Mouse (Mus musculus): ENCODE measurements at regions not wholly inside any gene's neighbourhood (a gene's known extent, or its start where the extent isn't known, plus 50 kb on each side); places are given as distances from the start of the nearest gene placed in this dataset.

DNA sequence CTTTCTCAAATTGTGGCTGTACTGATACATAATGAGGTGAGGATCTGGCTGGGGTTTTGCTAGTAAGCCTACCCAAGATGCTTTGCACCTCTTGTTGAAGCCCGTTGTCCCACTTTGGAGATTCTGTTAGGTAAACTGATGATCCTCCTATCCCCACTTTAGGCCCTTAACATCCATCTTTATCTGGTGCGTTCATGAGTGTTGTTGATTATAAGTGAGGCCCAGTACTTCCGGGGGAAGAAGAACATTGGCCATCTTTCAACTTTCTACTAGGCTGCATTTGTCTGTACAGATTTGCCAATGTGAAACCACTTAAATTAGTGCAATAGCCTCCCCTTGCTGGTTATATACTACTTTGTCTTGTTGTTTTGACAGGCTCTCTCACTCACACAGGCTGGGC lies 331.3 kb upstream of the Tmc3 start:
- 86% methylated on average over 3 of the region's 3 CpGs for WGBS
- Histone ChIP-seq H3K36me3 (no peaks in the 10 kb centered on the region), H3K27me3 (ENCODE audit: insufficient read depth, poor library complexity, severe bottlenecking) (no peaks in the 10 kb centered on the region), H3K9me3 (no peaks in the 10 kb centered on the region), H3K27ac (no peak overlapping the region), H3K4me3 (no peak overlapping the region), H3K4me1 (no peaks in the 10 kb centered on the region)
- no peak for DNase-seq (ENCODE audit: low spot score)

DNA sequence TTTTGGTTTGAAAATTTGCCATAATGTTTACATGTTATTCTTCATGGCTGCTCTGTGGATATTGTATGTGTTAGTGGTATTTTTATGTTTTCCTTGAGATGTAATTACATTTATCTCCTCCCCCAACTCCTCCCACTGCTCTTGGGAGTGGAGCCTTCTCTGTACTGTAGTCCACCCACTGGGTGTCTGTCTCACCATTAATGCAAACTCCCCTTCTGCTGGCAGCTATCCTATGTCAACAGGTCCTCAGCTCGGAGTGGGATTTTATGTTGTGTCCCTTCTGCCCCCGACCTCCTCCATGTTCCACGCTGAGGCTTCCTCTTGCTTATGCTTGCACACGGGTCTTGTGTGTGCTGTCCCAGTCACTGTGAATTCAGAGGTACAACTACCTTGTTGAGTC lies 330.3 kb upstream of the Tmc3 start:
- Histone ChIP-seq H3K27ac (no peak overlapping the region), H3K27me3 (ENCODE audit: insufficient read depth, poor library complexity, severe bottlenecking) (no peaks in the 10 kb centered on the region), H3K9me3 (no peaks in the 10 kb centered on the region), H3K4me1 (no peaks in the 10 kb centered on the region), H3K4me3 (no peak overlapping the region), H3K36me3 (no peaks in the 10 kb centered on the region)
- WGBS: 80% methylated on average over 4 of the region's 4 CpGs
- no peak for DNase-seq (ENCODE audit: low spot score)

DNA sequence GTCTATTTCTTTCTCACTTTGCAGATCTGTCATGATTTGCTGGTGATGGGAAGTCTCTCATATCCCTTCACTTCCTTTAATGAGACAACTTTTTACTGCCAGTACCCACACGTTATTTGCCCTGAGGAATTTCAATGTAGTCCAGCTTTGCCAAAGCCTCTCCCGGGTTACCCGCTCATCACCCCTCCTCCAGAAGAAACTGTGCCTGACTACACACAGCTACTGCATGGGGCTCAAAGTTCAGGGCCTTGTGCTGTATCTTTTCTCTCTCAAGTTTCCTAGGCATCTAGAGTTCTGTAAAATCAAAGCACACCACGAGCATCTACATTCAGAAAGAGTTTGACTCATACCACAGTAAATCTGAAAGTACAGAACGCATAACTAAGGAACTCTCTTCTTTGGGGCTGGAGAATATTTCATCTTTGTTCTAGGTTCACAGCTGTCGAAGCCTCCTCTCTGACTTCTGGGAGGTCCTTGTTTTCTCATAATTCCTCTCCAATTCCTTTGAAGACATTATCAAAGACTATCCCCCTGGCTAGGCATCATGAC lies 328.4 kb upstream of the Tmc3 start:
- no peak overlapping the region for H3K27ac ChIP-seq
- DNase-seq (ENCODE audit: low spot score): no peak
- H3K4me3 ChIP-seq: no peak overlapping the region
- no peaks in the 10 kb centered on the region for H3K27me3 ChIP-seq (ENCODE audit: insufficient read depth, poor library complexity, severe bottlenecking)
- H3K36me3 ChIP-seq: no peaks in the 10 kb centered on the region
- WGBS: 84% methylated on average over 6 of the region's 6 CpGs
- H3K4me1 ChIP-seq: no peaks in the 10 kb centered on the region
- no peaks in the 10 kb centered on the region for H3K9me3 ChIP-seq

DNA sequence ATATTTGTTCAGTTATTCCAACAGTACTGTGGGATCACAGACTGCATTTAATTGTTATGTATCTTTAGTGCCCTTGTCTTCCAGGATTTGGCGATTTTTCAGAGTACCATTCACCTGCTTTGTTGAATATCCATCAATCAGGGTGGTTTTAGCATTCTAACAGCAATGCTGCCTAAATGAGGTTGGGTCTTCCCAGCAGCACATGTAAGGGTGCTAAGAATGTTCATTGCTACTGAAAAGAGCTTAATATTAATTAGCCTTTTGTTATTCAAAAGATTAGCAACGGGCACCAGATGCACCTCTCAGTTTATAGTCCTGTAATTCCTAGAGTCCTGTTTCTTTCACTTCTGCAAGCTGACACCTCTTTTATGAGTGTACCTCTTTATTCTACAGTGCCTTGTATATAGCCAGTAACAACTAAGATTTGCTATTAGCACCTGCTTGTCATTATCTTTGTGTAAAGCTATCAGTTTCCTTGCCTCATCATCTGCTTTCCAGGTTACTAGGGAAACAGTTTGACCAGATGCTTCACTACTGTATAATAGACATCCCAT lies 326.3 kb upstream of the Tmc3 start:
- Histone ChIP-seq H3K4me1 (no peaks in the 10 kb centered on the region), H3K9me3 (no peaks in the 10 kb centered on the region), H3K36me3 (no peaks in the 10 kb centered on the region), H3K27ac (no peak overlapping the region), H3K4me3 (no peak overlapping the region), H3K27me3 (ENCODE audit: insufficient read depth, poor library complexity, severe bottlenecking) (no peaks in the 10 kb centered on the region)
- DNase-seq (ENCODE audit: low spot score): no peak
- WGBS: 81% methylated on average over 2 of the region's 2 CpGs

DNA sequence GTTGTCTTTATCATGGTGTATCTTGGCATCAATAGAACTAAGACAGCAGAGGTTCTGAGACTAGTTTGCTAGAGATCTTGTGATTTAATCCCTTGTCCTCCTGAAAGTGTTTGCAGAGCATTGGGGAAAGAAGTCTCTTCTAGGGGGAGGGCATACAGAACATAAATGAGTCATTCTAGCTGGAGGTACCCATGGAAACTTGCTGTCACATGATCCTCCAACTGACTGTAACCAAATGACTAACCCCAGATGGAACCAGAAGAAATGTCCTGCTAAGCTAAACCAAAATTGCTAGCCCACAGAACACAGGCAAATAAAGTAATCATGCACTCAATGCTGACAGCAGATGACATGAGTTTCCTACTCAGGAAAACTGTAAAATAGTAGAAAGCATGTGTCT lies 323.2 kb upstream of the Tmc3 start:
- no peaks in the 10 kb centered on the region for H3K36me3 ChIP-seq
- H3K4me3 ChIP-seq: no peak overlapping the region
- H3K4me1 ChIP-seq: no peaks in the 10 kb centered on the region
- H3K27me3 ChIP-seq (ENCODE audit: insufficient read depth, poor library complexity, severe bottlenecking): no peaks in the 10 kb centered on the region
- H3K9me3 ChIP-seq: no peaks in the 10 kb centered on the region
- no peak overlapping the region for H3K27ac ChIP-seq
- DNase-seq (ENCODE audit: low spot score): no peak

DNA sequence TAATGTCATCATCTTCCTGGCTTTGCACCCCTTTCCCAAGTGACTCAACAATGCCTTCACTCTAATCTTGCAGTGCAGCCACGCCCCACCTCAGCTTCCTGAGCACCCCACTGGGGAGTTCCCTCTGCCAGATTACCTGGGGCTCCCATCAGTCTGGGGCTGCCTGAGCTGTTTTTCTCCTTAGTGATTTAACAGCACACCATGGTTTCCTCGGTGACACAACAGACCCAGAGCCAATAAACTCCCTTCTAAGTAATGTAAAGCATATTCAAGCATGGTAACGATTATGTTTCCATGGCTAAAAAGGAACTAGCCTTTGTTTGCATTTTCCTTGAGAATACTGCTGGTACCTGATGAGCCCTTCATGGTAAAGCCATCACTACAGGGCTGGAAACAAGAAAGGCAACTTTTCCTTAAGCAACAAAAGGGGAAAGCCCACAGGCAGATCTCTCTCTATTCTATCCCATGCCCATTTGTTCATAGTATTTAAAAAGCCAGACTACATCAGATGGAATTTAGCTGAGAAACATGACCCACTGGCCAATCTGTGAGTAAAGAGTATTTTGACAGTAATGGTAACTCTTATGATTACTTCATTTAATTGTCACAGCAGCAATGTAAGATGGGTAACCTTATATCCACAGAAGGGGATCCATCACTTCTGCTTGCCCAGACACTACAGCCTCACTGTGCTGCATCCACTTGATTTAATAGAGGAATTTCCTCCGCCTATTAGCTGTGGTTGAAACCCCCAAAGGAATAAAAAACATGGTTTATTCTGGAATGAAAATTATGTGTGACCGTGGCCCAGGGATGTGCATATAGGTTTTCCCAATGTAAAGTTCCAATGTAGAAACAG lies 294.6 kb upstream of the Tmc3 start:
- no peak overlapping the region for H3K4me3 ChIP-seq
- WGBS: 40% methylated on average over 5 of the region's 5 CpGs
- no peaks in the 10 kb centered on the region for H3K9me3 ChIP-seq
- 0 out of 2 replicates have a peak, but pooled peaks cover 2% of the 10 kb centered on the region for H3K4me1 ChIP-seq
- H3K27ac ChIP-seq: no peak overlapping the region
- H3K36me3 ChIP-seq: no peaks in the 10 kb centered on the region
- no peaks in the 10 kb centered on the region for H3K27me3 ChIP-seq (ENCODE audit: insufficient read depth, poor library complexity, severe bottlenecking)
- no peak for DNase-seq (ENCODE audit: low spot score)

DNA sequence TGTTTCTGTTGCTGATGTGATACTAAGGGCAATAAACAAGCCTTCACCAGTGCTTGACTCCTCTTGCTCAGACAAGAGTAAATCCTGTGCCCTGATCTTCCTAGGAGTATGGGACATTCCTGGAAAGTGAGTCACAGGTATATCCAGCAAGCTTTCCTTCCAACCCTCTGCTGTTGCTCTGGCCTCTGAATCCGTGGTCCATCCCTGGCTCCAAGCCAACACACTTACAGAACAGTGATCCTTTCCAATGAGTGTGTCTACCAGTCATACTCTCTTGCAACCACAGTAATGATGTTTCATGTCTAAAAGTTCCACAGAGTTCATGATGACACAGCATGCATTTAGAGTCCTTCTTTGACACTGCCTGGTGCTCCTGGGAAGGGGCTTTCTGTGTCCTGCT lies 277.6 kb upstream of the Tmc3 start:
- no peak overlapping the region for H3K4me3 ChIP-seq
- no peaks in the 10 kb centered on the region for H3K36me3 ChIP-seq
- no peaks in the 10 kb centered on the region for H3K4me1 ChIP-seq
- 27% methylated on average over 1 of the region's 1 CpGs for WGBS
- no peak overlapping the region for H3K27ac ChIP-seq
- no peak for DNase-seq (ENCODE audit: low spot score)
- no peaks in the 10 kb centered on the region for H3K9me3 ChIP-seq
- H3K27me3 ChIP-seq (ENCODE audit: insufficient read depth, poor library complexity, severe bottlenecking): no peaks in the 10 kb centered on the region

DNA sequence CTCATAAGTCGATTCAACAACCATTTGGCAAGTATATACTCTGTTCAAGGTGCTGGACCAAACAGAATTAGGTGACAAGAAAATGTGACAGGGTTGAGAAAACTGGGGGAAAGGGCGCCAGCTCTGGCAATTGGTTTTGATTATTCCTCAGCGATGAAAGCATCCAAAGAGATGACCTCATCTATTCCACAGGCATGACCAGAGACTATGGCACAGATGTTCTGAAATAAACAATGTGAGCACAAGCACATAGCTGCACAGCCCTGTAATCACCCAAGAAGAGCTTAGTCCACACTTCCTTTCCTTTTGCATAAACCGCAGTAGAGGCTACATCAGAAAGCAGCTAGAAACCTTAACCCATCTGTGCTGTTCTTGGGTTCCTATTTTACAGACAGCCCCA lies 272.6 kb upstream of the Tmc3 start:
- no peaks in the 10 kb centered on the region for H3K4me1 ChIP-seq
- DNase-seq (ENCODE audit: low spot score): no peak
- no peaks in the 10 kb centered on the region for H3K27me3 ChIP-seq (ENCODE audit: insufficient read depth, poor library complexity, severe bottlenecking)
- no peaks in the 10 kb centered on the region for H3K9me3 ChIP-seq
- H3K27ac ChIP-seq: no peak overlapping the region
- WGBS: 69% methylated on average over 4 of the region's 4 CpGs
- no peak overlapping the region for H3K4me3 ChIP-seq
- H3K36me3 ChIP-seq: no peaks in the 10 kb centered on the region

DNA sequence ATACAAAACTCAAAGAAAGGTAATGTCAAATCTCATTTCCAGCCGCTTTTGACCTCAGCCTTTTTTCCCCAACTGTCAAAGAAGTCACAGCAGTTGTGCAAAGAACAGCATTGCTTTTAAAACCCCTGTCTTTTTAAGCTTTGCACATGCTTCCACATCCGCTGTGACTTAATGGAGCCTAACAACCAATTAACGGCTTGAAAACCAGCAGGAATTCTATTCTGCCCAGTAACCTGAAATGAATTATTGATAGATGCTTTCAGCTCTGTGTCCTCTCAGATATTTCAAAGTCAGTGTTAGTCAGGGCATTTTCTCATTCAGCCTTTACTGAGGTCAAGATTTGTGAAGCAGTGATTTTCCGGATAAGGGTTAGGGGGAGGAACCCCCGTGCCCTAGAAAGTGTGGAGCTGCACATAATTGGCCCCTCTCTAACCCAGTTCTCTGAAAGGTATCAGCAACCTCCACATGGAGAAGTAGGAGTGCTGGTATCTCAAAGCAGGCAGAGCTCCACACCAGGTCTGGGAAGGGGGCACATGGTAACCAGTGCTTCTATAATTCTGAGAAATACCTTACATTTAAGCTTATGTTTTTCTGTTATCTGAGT lies 254.8 kb upstream of the Tmc3 start:
- DNase-seq (ENCODE audit: low spot score): no peak
- Histone ChIP-seq H3K27ac (no peak overlapping the region), H3K36me3 (no peaks in the 10 kb centered on the region), H3K4me1 (no peaks in the 10 kb centered on the region), H3K4me3 (no peak overlapping the region), H3K27me3 (ENCODE audit: insufficient read depth, poor library complexity, severe bottlenecking) (no peaks in the 10 kb centered on the region), H3K9me3 (no peaks in the 10 kb centered on the region)
- 83% methylated on average over 5 of the region's 5 CpGs for WGBS

DNA sequence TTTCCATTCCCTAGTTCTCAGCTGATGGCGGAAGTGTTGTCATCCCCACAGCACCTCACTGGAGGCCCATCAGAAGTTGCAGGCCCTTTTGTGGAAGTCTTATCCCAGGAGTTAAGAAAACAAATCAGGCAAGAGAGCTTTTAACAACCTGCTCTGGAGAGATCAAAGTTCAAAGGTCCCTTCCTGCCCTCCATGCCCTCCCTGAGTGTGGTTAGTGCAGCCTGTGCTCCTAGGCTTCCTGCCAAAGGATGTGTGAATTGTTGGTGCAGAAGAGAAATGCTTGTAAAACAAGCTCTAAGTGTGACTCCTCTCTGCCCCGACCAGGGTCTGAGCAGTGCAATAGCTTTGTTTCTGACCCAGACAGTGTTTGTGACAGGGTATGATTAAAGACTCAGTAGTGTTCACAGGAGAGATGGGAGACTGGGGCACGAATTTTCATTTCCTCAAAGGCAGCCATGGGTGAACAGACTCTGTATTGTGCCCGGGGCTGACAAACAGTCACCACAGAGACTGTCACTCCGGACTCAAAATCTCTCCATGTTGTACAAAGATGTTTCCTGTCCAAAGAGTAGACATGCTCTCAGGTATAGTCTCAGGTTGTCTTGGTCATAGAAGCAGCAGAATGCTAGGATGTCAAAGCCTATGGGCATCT lies 237.5 kb upstream of the Tmc3 start:
- DNase-seq (ENCODE audit: low spot score): no peak
- 64% methylated on average over 5 of the region's 5 CpGs for WGBS
- Histone ChIP-seq H3K4me3 (no peak overlapping the region), H3K27me3 (ENCODE audit: insufficient read depth, poor library complexity, severe bottlenecking) (no peaks in the 10 kb centered on the region), H3K27ac (no peak overlapping the region), H3K4me1 (no peaks in the 10 kb centered on the region), H3K9me3 (no peaks in the 10 kb centered on the region), H3K36me3 (no peaks in the 10 kb centered on the region)

DNA sequence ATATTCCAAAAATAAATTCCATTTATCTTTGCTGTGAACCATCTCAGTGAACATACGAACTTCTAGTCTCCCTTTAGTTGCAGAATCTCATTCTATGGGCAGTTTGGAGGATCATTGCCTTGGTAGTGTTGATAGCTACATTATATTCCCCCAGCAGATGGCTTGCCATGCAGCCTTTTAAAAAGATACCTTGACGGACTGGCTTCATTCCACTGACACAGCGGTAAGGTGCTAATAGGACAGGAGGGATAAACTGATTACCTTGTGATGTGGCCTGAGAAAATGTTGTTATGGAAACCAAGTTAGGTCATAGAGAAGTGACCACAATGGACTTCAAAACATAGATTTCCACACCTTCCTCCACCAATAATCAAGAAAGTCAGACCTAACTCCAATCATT lies 215.5 kb upstream of the Tmc3 start:
- H3K4me1 ChIP-seq: no peaks in the 10 kb centered on the region
- WGBS: 71% methylated on average over 3 of the region's 3 CpGs
- no peak overlapping the region for H3K4me3 ChIP-seq
- H3K36me3 ChIP-seq: no peaks in the 10 kb centered on the region
- no peaks in the 10 kb centered on the region for H3K27me3 ChIP-seq (ENCODE audit: insufficient read depth, poor library complexity, severe bottlenecking)
- DNase-seq (ENCODE audit: low spot score): no peak
- no peak overlapping the region for H3K27ac ChIP-seq
- no peaks in the 10 kb centered on the region for H3K9me3 ChIP-seq

DNA sequence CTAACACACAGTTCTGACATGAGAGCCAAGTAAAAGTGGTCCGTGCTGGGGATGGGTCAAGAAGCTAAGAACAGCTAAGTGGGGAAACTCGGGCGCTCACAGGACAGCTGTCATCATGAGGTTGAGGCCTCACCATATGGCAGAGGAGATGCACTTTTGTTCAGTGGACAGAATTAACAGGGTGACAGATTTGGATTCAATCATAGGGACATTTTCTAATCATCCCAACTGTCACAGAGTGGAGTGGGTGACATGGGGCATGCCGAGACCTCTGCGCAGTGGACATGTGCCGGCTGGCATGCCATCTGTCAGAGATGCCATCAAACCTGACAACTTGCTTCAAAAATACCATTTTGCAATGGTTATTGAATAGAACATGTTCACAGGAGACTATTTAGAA lies 215.1 kb upstream of the Tmc3 start:
- H3K4me1 ChIP-seq: no peaks in the 10 kb centered on the region
- DNase-seq (ENCODE audit: low spot score): no peak
- WGBS: 86% methylated on average over 6 of the region's 6 CpGs
- no peaks in the 10 kb centered on the region for H3K36me3 ChIP-seq
- no peak overlapping the region for H3K27ac ChIP-seq
- no peak overlapping the region for H3K4me3 ChIP-seq
- no peaks in the 10 kb centered on the region for H3K9me3 ChIP-seq
- no peaks in the 10 kb centered on the region for H3K27me3 ChIP-seq (ENCODE audit: insufficient read depth, poor library complexity, severe bottlenecking)

DNA sequence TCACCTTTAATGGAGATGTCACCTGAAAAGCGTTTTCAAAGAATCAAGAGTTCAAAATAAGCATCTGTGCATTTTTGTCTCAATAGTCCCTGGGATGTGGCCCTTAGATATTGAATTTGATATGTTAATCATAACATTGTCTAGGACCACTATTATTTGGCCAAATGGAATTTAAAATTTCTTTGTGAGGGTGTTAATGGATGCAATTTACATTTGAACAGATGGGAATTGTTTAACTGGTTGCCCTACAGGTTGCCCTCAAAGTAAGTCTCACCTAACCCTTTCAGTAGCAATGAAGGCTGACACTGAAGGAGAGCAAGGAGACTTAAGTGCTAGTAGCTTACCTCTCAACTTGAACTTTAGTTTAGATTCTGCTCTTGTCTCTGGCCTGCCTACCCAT lies 207.9 kb upstream of the Tmc3 start:
- Histone ChIP-seq H3K27me3 (ENCODE audit: insufficient read depth, poor library complexity, severe bottlenecking) (no peaks in the 10 kb centered on the region), H3K4me3 (no peak overlapping the region), H3K4me1 (no peaks in the 10 kb centered on the region; the same call in 1 of the 2 replicates), H3K27ac (no peak overlapping the region), H3K36me3 (no peaks in the 10 kb centered on the region), H3K9me3 (no peaks in the 10 kb centered on the region)
- DNase-seq (ENCODE audit: low spot score): no peak
- 67% methylated on average over 1 of the region's 1 CpGs for WGBS

Data from heart, embryonic 10.5 days (tissue).